Comparison of ENCODE assay signal across 20 mouse cellular contexts in the genomic region with DNA sequence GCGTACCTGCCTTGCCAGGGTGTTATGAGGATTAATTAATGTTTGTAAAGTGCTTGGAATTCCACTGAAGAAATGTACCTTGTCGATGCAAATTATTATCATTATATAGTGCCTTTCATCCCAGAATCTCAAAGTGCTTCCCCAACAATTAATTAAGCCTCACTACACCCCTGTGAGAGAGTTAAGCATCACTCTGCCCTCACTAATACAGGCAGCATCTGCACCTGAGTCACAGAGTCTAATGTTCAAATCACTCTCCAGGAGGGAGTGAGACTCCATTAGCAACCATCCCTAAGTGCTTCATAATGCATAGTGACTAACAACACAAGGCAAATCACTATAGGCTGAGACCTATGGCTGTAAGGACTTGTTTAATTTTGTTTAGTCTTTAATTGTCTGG.
"Had no signal": no experiment of that assay in that cellular context is flagged by ENCODE, and none has a peak within 500 bp of the region (broad histone marks: within the 10 kb centered on the region; RNA-seq: fewer than 3 reads in every experiment).

No protein-coding gene starts in this region.

- H3K27me3 ChIP-seq: liver, embryonic 12.5 days; liver, embryonic 15.5 days; lung, embryonic 15.5 days; megakaryocyte, embryonic 14.5 days; midbrain, embryonic 15.5 days had no signal

- H3K4me2 ChIP-seq: limb, embryonic 13.5 days; liver, embryonic 12.5 days; liver, embryonic 15.5 days had no signal

- H3K9me3 ChIP-seq: limb, embryonic 10.5 days; limb, embryonic 13.5 days; liver, embryonic 12.5 days; liver, embryonic 15.5 days; lung, embryonic 15.5 days; megakaryocyte, embryonic 14.5 days; midbrain, embryonic 10.5 days; midbrain, embryonic 15.5 days had no signal

- H3K27ac ChIP-seq: limb, embryonic 10.5 days; limb, embryonic 13.5 days; liver, embryonic 12.5 days; liver, embryonic 15.5 days; lung, embryonic 15.5 days; stomach, postnatal 0 days had no signal

- H3K9ac ChIP-seq: limb, embryonic 13.5 days; liver, embryonic 12.5 days; liver, embryonic 15.5 days; lung, embryonic 15.5 days; midbrain, embryonic 15.5 days had no signal

- H3K36me3 ChIP-seq: limb, embryonic 10.5 days; limb, embryonic 13.5 days; liver, embryonic 12.5 days; liver, embryonic 15.5 days; lung, embryonic 15.5 days; midbrain, embryonic 10.5 days; midbrain, embryonic 15.5 days had no signal

- ATAC-seq: liver, embryonic 12.5 days; midbrain, embryonic 15.5 days had no signal

- DNase-seq: kidney, adult 11 months; kidney, adult 8-10 months; kidney, postnatal 14 days; kidney, postnatal 4 days; liver; lung, adult 18-20 months; lung, postnatal 10 days; lung, postnatal 36 days; thymus, adult 2 months; thymus, postnatal 14 days; thymus, postnatal 4 days had no signal

- H3K4me3 ChIP-seq: limb, embryonic 10.5 days; limb, embryonic 13.5 days; liver, embryonic 12.5 days; liver, embryonic 15.5 days; lung, embryonic 15.5 days; megakaryocyte, embryonic 14.5 days; midbrain, embryonic 10.5 days; midbrain, embryonic 15.5 days had no signal

- H3K4me1 ChIP-seq: liver, embryonic 15.5 days had no signal
